Mouse (Mus musculus) liver, postnatal 0 days (tissue): ENCODE measurements around the gene Nup133. TPM values are rescaled to one million over a fixed set of nuclear protein-coding genes. Genes with fewer than 3 reads are reported as not detected.

Experiments
- ATAC-seq: fragments of 200-750 bp; cut with Nextera tagmentation; 2 replicates; pipeline ENCODE4 v1.8.0; 2017; ENCODE audit warnings: mild to moderate bottlenecking, moderate library complexity
- DNase-seq: peaks from one replicate; pipeline ENCODE4 v3.0.0-alpha.2; 2016
- H3K27ac ChIP-seq: fragments of 300-500 bp; sonication (generic); 2 replicates; pipeline ENCODE4 v1.5.1; 2014; ENCODE audit warnings: antibody characterized with exemption, moderate library complexity, mild to moderate bottlenecking, low read depth
- H3K27me3 ChIP-seq: fragments of 300-500 bp; sonication (generic); 2 replicates; pipeline ENCODE4 v1.6.1; 2014; ENCODE audit warnings: low read length, control low read depth, mixed read lengths; ENCODE audit not compliant: insufficient read depth
- H3K36me3 ChIP-seq: fragments of 300-500 bp; sonication (generic); replicated peaks from 2 replicates; pipeline ENCODE4 v1.6.1; 2014; ENCODE audit warnings: mild to moderate bottlenecking, control low read depth, low read length, moderate library complexity, mixed read lengths; ENCODE audit not compliant: insufficient read depth
- H3K4me1 ChIP-seq: fragments of 300-500 bp; sonication (generic); 2 replicates; pipeline ENCODE4 v1.6.1; 2014; ENCODE audit warnings: antibody characterized with exemption, mild to moderate bottlenecking, control low read depth; ENCODE audit not compliant: insufficient read depth
- H3K4me2 ChIP-seq: fragments of 300-500 bp; sonication (generic); 2 replicates; pipeline ENCODE4 v1.6.1; 2014; ENCODE audit warnings: low read depth, mild to moderate bottlenecking, low read length, moderate library complexity, mixed read lengths
- H3K4me3 ChIP-seq: fragments of 300-500 bp; sonication (generic); 2 replicates; pipeline ENCODE4 v1.5.1; 2014; ENCODE audit warnings: low read depth, low read length
- H3K9ac ChIP-seq: fragments of 300-500 bp; sonication (generic); replicated peaks from 2 replicates; pipeline ENCODE4 v1.6.1; 2014; ENCODE audit warnings: mild to moderate bottlenecking, moderate library complexity
- H3K9me3 ChIP-seq: fragments of 300-500 bp; sonication (generic); 2 replicates; pipeline ENCODE4 v1.6.1; 2016; ENCODE audit warnings: mild to moderate bottlenecking, control low read depth, low read length, mixed read lengths
- CTCF ChIP-seq: sonication (generic); IDR thresholded peaks from 2 replicates; pipeline ENCODE4 v1.5.1; 2016; ENCODE audit warnings: antibody characterized with exemption, low read depth
- EP300 ChIP-seq: IDR thresholded peaks from 2 replicates; pipeline ENCODE4 v1.6.1; 2016; ENCODE audit warnings: antibody characterized with exemption, low read depth, mild to moderate bottlenecking
- WGBS: fragments of 180-500 bp; shearing (Covaris S2); extraction: QIAGEN DNeasy Blood & Tissue Kit; methylation state at CpG from one replicate; pipeline ENCODE4 v1.1.7; 2014; ENCODE audit not compliant: insufficient replicate concordance; 5-methylcytosine and 5-hydroxymethylcytosine counted together
- polyA plus RNA-seq: library from polyadenylated mRNA; unstranded; fragments of >200 nt; fragmentation: Nextera tagmentation; extraction: Ambion mirVana; gene quantifications from 2 replicates; pipeline ENCODE4 v1.2.1, GENCODE M21; 2015

The Nup133 gene
- polyA plus RNA-seq, 1 experiment from 2014 or later, result 9.1 TPM

GRCm38 (mm10) chr8:123854733-123855475, 94.2 kb downstream of the Nup133 start:
- Histone ChIP-seq H3K9me3 (no peaks in the 10 kb centered on the region), H3K27ac (no peak overlapping the region), H3K36me3 (no peaks in the 10 kb centered on the region), H3K4me3 (no peak overlapping the region), H3K4me2 (no peak overlapping the region), H3K4me1 (0 out of 2 replicates have a peak, but pooled peaks cover 8% of the 10 kb centered on the region), H3K27me3 (no peaks in the 10 kb centered on the region), H3K9ac (no peak overlapping the region)
- DNase-seq, result no peak
- TF ChIP-seq CTCF (no peak), EP300 (no peak)
- WGBS, result 83% methylated on average over 9 of the region's 9 CpGs
- ATAC-seq, result no peak

DNA sequence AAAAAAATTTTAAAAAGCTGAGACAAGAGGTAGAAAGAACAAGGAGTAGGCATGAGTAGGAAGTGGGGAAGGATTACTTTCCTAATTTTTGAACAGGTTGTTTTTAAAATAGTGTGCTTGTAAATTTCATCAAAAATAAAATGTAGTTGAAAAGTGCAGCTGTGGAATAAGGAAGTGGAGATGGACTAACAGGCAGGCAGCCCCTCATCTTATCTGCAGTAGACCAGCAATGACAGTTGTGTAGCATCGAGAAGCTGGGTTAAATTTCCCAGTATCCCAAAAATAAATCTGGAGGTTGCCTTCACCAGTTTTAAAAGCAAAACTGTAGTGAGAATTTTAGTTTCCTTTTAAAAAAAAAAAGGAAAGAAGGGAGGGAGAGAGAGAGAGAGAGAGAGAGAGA, 94.8 kb downstream of the Nup133 start:
- TF ChIP-seq EP300, result no peak
- no peak for TF ChIP-seq CTCF
- Histone ChIP-seq H3K9me3 (no peaks in the 10 kb centered on the region), H3K9ac (no peak overlapping the region), H3K27ac (no peak overlapping the region), H3K27me3 (no peaks in the 10 kb centered on the region), H3K4me3 (no peak overlapping the region), H3K36me3 (no peaks in the 10 kb centered on the region), H3K4me1 (0 out of 2 replicates have a peak, but pooled peaks cover 6% of the 10 kb centered on the region), H3K4me2 (no peak overlapping the region)
- no peak for ATAC-seq
- WGBS, result 44% methylated on average over 1 of the region's 1 CpGs
- DNase-seq, result no peak

- Histone ChIP-seq H3K36me3 (no peaks in the 10 kb centered on the region), H3K4me3 (no peak overlapping the region), H3K27ac (no peak overlapping the region), H3K4me1 (no peaks in the 10 kb centered on the region), H3K9ac (no peak overlapping the region), H3K9me3 (no peaks in the 10 kb centered on the region), H3K27me3 (no peaks in the 10 kb centered on the region), H3K4me2 (no peak overlapping the region)
- TF ChIP-seq EP300 (no peak), CTCF (no peak)
- 69% methylated on average over 5 of the region's 5 CpGs for WGBS
- ATAC-seq (no peak), DNase-seq (no peak)
These were observed 97.5 kb downstream of the Nup133 start for GRCm38 (mm10) chr8:123851590-123851989.

DNA sequence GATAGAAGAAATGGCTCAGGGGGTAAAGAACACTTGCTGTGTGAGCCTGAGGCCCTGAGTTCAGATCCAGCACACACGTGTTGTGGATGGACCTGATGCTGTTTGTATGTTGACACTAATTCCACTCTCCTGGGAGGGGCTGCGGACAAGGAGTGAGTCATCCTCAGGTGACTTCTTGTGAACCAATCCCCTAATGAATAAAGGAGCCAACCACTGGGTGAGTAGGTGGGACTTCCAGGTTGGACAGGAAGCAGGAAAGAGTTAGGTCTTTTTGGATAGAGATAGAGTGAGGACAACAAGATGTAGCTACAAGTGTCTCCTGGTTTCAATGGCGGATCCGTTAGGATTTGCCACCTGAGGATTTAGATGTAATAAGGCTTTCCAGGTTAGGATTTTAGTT, 99.7 kb downstream of the Nup133 start:
- WGBS, result 86% methylated on average over 4 of the region's 4 CpGs
- H3K9me3 ChIP-seq, result no peaks in the 10 kb centered on the region
- DNase-seq, result no peak
- no peak overlapping the region for H3K9ac ChIP-seq
- H3K27ac ChIP-seq, result no peak overlapping the region
- H3K27me3 ChIP-seq, result no peaks in the 10 kb centered on the region
- H3K4me2 ChIP-seq, result no peak overlapping the region
- no peaks in the 10 kb centered on the region for H3K4me1 ChIP-seq
- no peaks in the 10 kb centered on the region for H3K36me3 ChIP-seq
- TF ChIP-seq CTCF (no peak), EP300 (no peak)
- H3K4me3 ChIP-seq, result no peak overlapping the region
- no peak for ATAC-seq

DNA sequence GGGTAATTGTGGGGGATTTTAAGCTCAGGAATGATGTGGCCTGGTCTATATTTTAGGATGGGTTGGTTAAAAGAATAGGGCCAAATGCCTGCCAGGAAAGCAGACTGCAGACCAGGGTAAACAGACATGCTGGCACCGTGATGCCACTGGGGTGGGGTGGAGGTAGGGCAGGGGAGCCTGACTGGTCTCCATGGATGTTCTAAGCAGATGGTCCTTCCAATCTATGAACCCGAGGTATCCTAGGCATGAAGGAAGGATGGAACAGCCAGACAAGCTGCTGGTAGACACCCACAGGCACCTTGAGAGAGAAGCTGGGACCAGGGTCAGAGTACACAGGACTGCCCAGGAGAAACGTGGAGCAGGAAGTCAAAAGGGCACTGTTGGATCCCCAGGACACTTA, 101.5 kb downstream of the Nup133 start:
- Histone ChIP-seq H3K9me3 (no peaks in the 10 kb centered on the region), H3K36me3 (no peaks in the 10 kb centered on the region), H3K4me1 (no peaks in the 10 kb centered on the region), H3K27me3 (no peaks in the 10 kb centered on the region), H3K27ac (no peak overlapping the region), H3K4me2 (no peak overlapping the region), H3K9ac (no peak overlapping the region), H3K4me3 (no peak overlapping the region)
- no peak for TF ChIP-seq CTCF
- no peak for TF ChIP-seq EP300
- ATAC-seq (no peak), DNase-seq (no peak)
- 62% methylated on average over 3 of the region's 3 CpGs for WGBS

Other genes with a start within 250 kb of the Nup133 start
- 30.4 and 36.3 TPM in 2 replicates for gene Rab4a, start 143.3 kb downstream of the Nup133 start, polyA plus RNA-seq
- gene Ccsap, start 89.1 kb downstream of the Nup133 start, polyA plus RNA-seq, result 1.2 and 1.5 TPM in 2 replicates
- 18.6 and 358 TPM in 2 replicates for gene Acta1, start 54.5 kb downstream of the Nup133 start, polyA plus RNA-seq
- gene Abcb10, start 33.9 kb upstream of the Nup133 start, polyA plus RNA-seq, result 46.2 and 53.3 TPM in 2 replicates
- gene Taf5l, start 72.1 kb upstream of the Nup133 start, polyA plus RNA-seq, result 15.0 and 15.1 TPM in 2 replicates
- gene Urb2, start 72.2 kb upstream of the Nup133 start, polyA plus RNA-seq, result 1.2 TPM in 2 replicates